8 mouse cellular contexts compared by ENCODE assay signal in the genomic region with DNA sequence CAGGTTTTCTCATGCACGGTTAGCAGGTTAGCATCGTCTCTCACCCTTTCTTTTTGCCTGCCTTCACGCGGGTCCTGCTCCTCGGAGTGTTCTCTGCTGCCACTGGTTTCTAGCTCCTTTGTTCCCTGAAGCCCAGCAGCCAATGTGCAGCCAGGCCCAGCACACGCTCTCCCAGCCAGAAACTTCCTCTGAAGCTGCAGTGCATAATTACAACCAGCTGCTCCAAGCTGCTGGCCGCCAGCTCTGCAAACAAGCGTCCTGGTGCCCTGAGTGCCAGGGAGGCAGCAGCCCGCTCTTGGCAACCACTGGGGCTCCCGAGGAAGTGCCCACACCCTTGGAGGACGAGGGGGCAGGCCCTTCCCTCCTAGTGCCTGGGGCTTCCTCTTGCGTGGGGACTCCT.
DNase-seq lines count a peak whose midpoint lies in the region; ATAC-seq and TF ChIP-seq lines count a peak whose summit lies in the region.

No protein-coding gene starts in this region.

- no peaks in the 10 kb centered on the region for H3K27me3 ChIP-seq in cerebellum, adult 2 months (ENCODE audit: control insufficient read depth, insufficient read depth, low read length)
- H3K27me3 ChIP-seq in forebrain, postnatal 0 days (ENCODE audit: insufficient read depth, low read length): no peaks in the 10 kb centered on the region
- no peaks in the 10 kb centered on the region for H3K27me3 ChIP-seq in lung, embryonic 14.5 days (ENCODE audit: insufficient read depth, low read length)
- no peaks in the 10 kb centered on the region for H3K27me3 ChIP-seq in neural tube, embryonic 14.5 days (ENCODE audit: control insufficient read depth, insufficient read depth, low read length)

- TF ChIP-seq POLR2A in cerebellum, adult 2 months (IDR thresholded peaks at IDR 0.05; ENCODE audit: borderline replicate concordance, insufficient read depth, low read length): no peak

- no peak overlapping the region for H3K4me3 ChIP-seq in cerebellum, adult 2 months (replicated peaks; ENCODE audit: insufficient read depth, low read depth, low read length)
- no peak overlapping the region for H3K4me3 ChIP-seq in forebrain, postnatal 0 days (ENCODE audit: low read depth, low read length)
- H3K4me3 ChIP-seq in lung, embryonic 14.5 days (ENCODE audit: low read depth, low read length): peak overlapping the region; percentile 19; the same call in 1 of the 2 replicates
- 0 out of 2 replicates have a peak overlapping the region, but pooled peaks have one; percentile 0 for H3K4me3 ChIP-seq in neural tube, embryonic 14.5 days (ENCODE audit: low read depth, low read length)

- peak; percentile 37 for ATAC-seq in CD4-positive, CD25-positive, alpha-beta regulatory T cell, adult 4 months
- ATAC-seq in forebrain, postnatal 0 days: peak; percentile 95
- peak; percentile 69 for ATAC-seq in lung, embryonic 14.5 days (ENCODE audit: insufficient read depth)
- peak; percentile 87 for ATAC-seq in neural tube, embryonic 14.5 days (ENCODE audit: low read depth)

- peak; percentile 52 to 65 for DNase-seq in cerebellum, adult 2 months
- peak; percentile 88 for DNase-seq in forebrain, postnatal 0 days
- DNase-seq in heart, postnatal 25 days (ENCODE audit: low spot score): peak; percentile 53
- DNase-seq in kidney, postnatal 4 days: peak; percentile 75 to 84
- peak; percentile 90 for DNase-seq in lung, embryonic 14.5 days
- DNase-seq in urinary bladder, postnatal 4 days (ENCODE audit: low spot score in 2 of 2): peak; percentile 46 to 66

- whole genome bisulfite sequencing in cerebellum, adult 2 months: 12% methylated on average over 12 of the region's 12 CpGs
- WGBS in forebrain, postnatal 0 days: 1% methylated on average over 12 of the region's 12 CpGs
- WGBS in lung, embryonic 14.5 days: 2% methylated on average over 12 of the region's 12 CpGs
- WGBS in neural tube, embryonic 14.5 days: under 1% methylated on average over 12 of the region's 12 CpGs

- H3K9me3 ChIP-seq in forebrain, postnatal 0 days (ENCODE audit: low read length): no peaks in the 10 kb centered on the region
- no peaks in the 10 kb centered on the region for H3K9me3 ChIP-seq in lung, embryonic 14.5 days (ENCODE audit: low read depth, low read length)
- no peaks in the 10 kb centered on the region for H3K9me3 ChIP-seq in neural tube, embryonic 14.5 days (ENCODE audit: control insufficient read depth, low read length)

- no peak for TF ChIP-seq CTCF in cerebellum, adult 2 months (IDR thresholded peaks at IDR 0.05; ENCODE audit: borderline replicate concordance, insufficient read depth, low read depth, low read length)
- no peak for TF ChIP-seq CTCF in forebrain, postnatal 0 days (IDR thresholded peaks at IDR 0.05; ENCODE audit: low read depth)
- TF ChIP-seq CTCF in lung, embryonic 14.5 days (IDR thresholded peaks at IDR 0.05; ENCODE audit: low read depth): no peak

- peaks cover 11% of the 10 kb centered on the region for H3K4me1 ChIP-seq in cerebellum, adult 2 months (ENCODE audit: control insufficient read depth, insufficient read depth, low read length)
- H3K4me1 ChIP-seq in forebrain, postnatal 0 days (ENCODE audit: insufficient read depth): peaks cover 16% of the 10 kb centered on the region
- H3K4me1 ChIP-seq in lung, embryonic 14.5 days (ENCODE audit: insufficient read depth): peaks cover 36% of the 10 kb centered on the region
- H3K4me1 ChIP-seq in neural tube, embryonic 14.5 days (ENCODE audit: control insufficient read depth, insufficient read depth, low read length): peaks cover 30% of the 10 kb centered on the region

- peak overlapping the region; percentile 32 for H3K4me2 ChIP-seq in forebrain, postnatal 0 days (ENCODE audit: low read depth)
- peak overlapping the region; percentile 53 for H3K4me2 ChIP-seq in lung, embryonic 14.5 days
- H3K4me2 ChIP-seq in neural tube, embryonic 14.5 days (ENCODE audit: low read depth, low read length): peak overlapping the region; percentile 24

- peak overlapping the region; percentile 22; the same call in 1 of the 2 replicates for H3K9ac ChIP-seq in forebrain, postnatal 0 days
- peak overlapping the region; percentile 44; the same call in 1 of the 2 replicates for H3K9ac ChIP-seq in lung, embryonic 14.5 days
- peak overlapping the region; percentile 12 for H3K9ac ChIP-seq in neural tube, embryonic 14.5 days (replicated peaks; ENCODE audit: low read depth, low read length)

- intact Hi-C loops in heart, postnatal 25 days (cut with DNase I): loop anchor here (2.0 kb wide), 2 partner anchors 79 to 135 kb away; no protein-coding TSS in a partner anchor

- no peaks in the 10 kb centered on the region for H3K36me3 ChIP-seq in forebrain, postnatal 0 days (ENCODE audit: insufficient read depth)
- no peaks in the 10 kb centered on the region for H3K36me3 ChIP-seq in lung, embryonic 14.5 days (ENCODE audit: insufficient read depth)
- H3K36me3 ChIP-seq in neural tube, embryonic 14.5 days (ENCODE audit: control insufficient read depth, insufficient read depth, low read length): no peaks in the 10 kb centered on the region

- H3K27ac ChIP-seq in cerebellum, adult 2 months (ENCODE audit: insufficient read depth, low read length): no peak overlapping the region; the same call in 1 of the 2 replicates
- H3K27ac ChIP-seq in forebrain, postnatal 0 days (ENCODE audit: low read depth, low read length): peak overlapping the region; percentile 79
- peak overlapping the region; percentile 98 for H3K27ac ChIP-seq in lung, embryonic 14.5 days (ENCODE audit: low read depth)
- H3K27ac ChIP-seq in neural tube, embryonic 14.5 days (ENCODE audit: low read depth, low read length): peak overlapping the region; percentile 81

Comparison
In these comparisons a context has a peak if more than half of its experiments do, and no peak if none do; other contexts are left out.
1. ATAC-seq: peak in every context shown above with its lines; median percentile 95 in forebrain, postnatal 0 days; 87 in neural tube, embryonic 14.5 days; 69 in lung, embryonic 14.5 days; 37 in CD4-positive, CD25-positive, alpha-beta regulatory T cell, adult 4 months.
2. H3K4me3 ChIP-seq: peak in lung, embryonic 14.5 days (single experiment) and neural tube, embryonic 14.5 days (single experiment); none in cerebellum, adult 2 months (single experiment) and forebrain, postnatal 0 days (single experiment).
3. Peak in every context shown above with its lines, with median percentiles within 50 percentile points of each other: DNase-seq, H3K4me2 ChIP-seq and H3K9ac ChIP-seq.